Mouse (Mus musculus): Measurements from ENCODE around the gene Dcun1d2. TPM values are rescaled to one million over a fixed set of nuclear protein-coding genes. Genes with fewer than 3 reads are reported as not detected.

Gene Dcun1d2
- polyA plus RNA-seq, 1 experiment, result 3.9 TPM

- Histone ChIP-seq H3K9me3 (no peaks in the 10 kb centered on the region), H3K4me1 (peaks cover 78% of the 10 kb centered on the region), H3K4me3 (replicated peaks) (peak overlapping the region; percentile 89), H3K36me3 (replicated peaks; ENCODE audit: low read length) (no peaks in the 10 kb centered on the region), H3K27me3 (replicated peaks) (peaks cover 7% of the 10 kb centered on the region)
- TF ChIP-seq FLI1 (IDR thresholded peaks at IDR 0.05; ENCODE audit: low read length), result 0 out of 2 replicates have a peak, but pooled peaks have one; percentile 43
- TF ChIP-seq GATA1 (IDR thresholded peaks at IDR 0.05; ENCODE audit: borderline replicate concordance, low read length), result no peak
Measured at GRCm38 (mm10) chr8:13213479-13214268, 74.3 kb downstream of the Dcun1d2 start.

GRCm38 (mm10) chr8:13209770-13210169 is 78.2 kb downstream of the Dcun1d2 start:
- Histone ChIP-seq H3K36me3 (replicated peaks; ENCODE audit: low read length) (peaks cover 8% of the 10 kb centered on the region), H3K9me3 (no peaks in the 10 kb centered on the region), H3K4me1 (peaks cover 93% of the 10 kb centered on the region), H3K27me3 (replicated peaks) (no peaks in the 10 kb centered on the region), H3K4me3 (replicated peaks) (peak overlapping the region; percentile 83)
- TF ChIP-seq FLI1 (IDR thresholded peaks at IDR 0.05; ENCODE audit: low read length), result no peak
- no peak for TF ChIP-seq GATA1 (IDR thresholded peaks at IDR 0.05; ENCODE audit: borderline replicate concordance, low read length)

- Histone ChIP-seq H3K36me3 (replicated peaks; ENCODE audit: low read length) (peaks cover 17% of the 10 kb centered on the region), H3K27me3 (replicated peaks) (no peaks in the 10 kb centered on the region), H3K9me3 (no peaks in the 10 kb centered on the region), H3K4me1 (peaks cover 93% of the 10 kb centered on the region), H3K4me3 (replicated peaks) (peak overlapping the region; percentile 83)
- no peak for TF ChIP-seq FLI1 (IDR thresholded peaks at IDR 0.05; ENCODE audit: low read length)
- no peak for TF ChIP-seq GATA1 (IDR thresholded peaks at IDR 0.05; ENCODE audit: borderline replicate concordance, low read length)
Measured at GRCm38 (mm10) chr8:13208627-13209355, 79.1 kb downstream of the Dcun1d2 start.

GRCm38 (mm10) chr8:13206290-13206689 is 81.6 kb downstream of the Dcun1d2 start:
- peak overlapping the region; percentile 18 for H3K4me3 ChIP-seq (replicated peaks)
- no peak for TF ChIP-seq GATA1 (IDR thresholded peaks at IDR 0.05; ENCODE audit: borderline replicate concordance, low read length)
- no peak for TF ChIP-seq FLI1 (IDR thresholded peaks at IDR 0.05; ENCODE audit: low read length)
- H3K9me3 ChIP-seq, result no peaks in the 10 kb centered on the region
- H3K36me3 ChIP-seq (replicated peaks; ENCODE audit: low read length), result peaks cover 24% of the 10 kb centered on the region
- peaks cover 95% of the 10 kb centered on the region for H3K4me1 ChIP-seq
- H3K27me3 ChIP-seq (replicated peaks), result no peaks in the 10 kb centered on the region

Other genes with a start within 250 kb of the Dcun1d2 start
- 0.08 TPM in 1 of 2 replicates, not detected in the other for gene Proz, start 227.2 kb downstream of the Dcun1d2 start, polyA plus RNA-seq (2012; ENCODE audit: insufficient read depth, low replicate concordance)
- gene Pcid2, start 182.7 kb downstream of the Dcun1d2 start, polyA plus RNA-seq (2012; ENCODE audit: insufficient read depth, low replicate concordance), result 10.0 and 25.2 TPM in 2 replicates
- gene Cul4a, start 182.5 kb downstream of the Dcun1d2 start, polyA plus RNA-seq (2012; ENCODE audit: insufficient read depth, low replicate concordance), result 5.8 and 14.3 TPM in 2 replicates
- gene Lamp1, start 129.0 kb downstream of the Dcun1d2 start, polyA plus RNA-seq (2012; ENCODE audit: insufficient read depth, low replicate concordance), result 228 and 359 TPM in 2 replicates
- 16.8 and 26.7 TPM in 2 replicates for gene Grtp1, start 87.5 kb downstream of the Dcun1d2 start, polyA plus RNA-seq (2012; ENCODE audit: insufficient read depth, low replicate concordance)
- gene Adprhl1, start 34.0 kb downstream of the Dcun1d2 start, polyA plus RNA-seq (2012; ENCODE audit: insufficient read depth, low replicate concordance), result 0.11 TPM in 1 of 2 replicates, not detected in the other
- gene Tmco3, start 59 bp upstream of the Dcun1d2 start, polyA plus RNA-seq (2012; ENCODE audit: insufficient read depth, low replicate concordance), result 16.7 and 19.0 TPM in 2 replicates
- 2.3 and 11.5 TPM in 2 replicates for gene Tfdp1, start 50.6 kb upstream of the Dcun1d2 start, polyA plus RNA-seq (2012; ENCODE audit: insufficient read depth, low replicate concordance)
- not detected in 2 replicates for gene Atp4b, start 108.7 kb upstream of the Dcun1d2 start, polyA plus RNA-seq (2012; ENCODE audit: insufficient read depth, low replicate concordance)
- 0.11 TPM in 1 of 2 replicates, not detected in the other for gene Grk1, start 117.0 kb upstream of the Dcun1d2 start, polyA plus RNA-seq (2012; ENCODE audit: insufficient read depth, low replicate concordance)
- gene Tmem255b, start 147.1 kb upstream of the Dcun1d2 start, polyA plus RNA-seq (2012; ENCODE audit: insufficient read depth, low replicate concordance), result not detected in 2 replicates
- 1.3 TPM in 1 of 2 replicates, not detected in the other for gene Gas6, start 206.4 kb upstream of the Dcun1d2 start, polyA plus RNA-seq (2012; ENCODE audit: insufficient read depth, low replicate concordance)

Measured in megakaryocyte, embryonic 14.5 days (primary cell).